Mouse (Mus musculus): ENCODE data around the gene Mrpl38.

The Mrpl38 gene

GRCm38 (mm10) chr11:116111611-116112203 lies 27.0 kb downstream of the Mrpl38 start:
- DNase-seq (ENCODE audit: low read depth, low spot score): no peak

- DNase-seq (ENCODE audit: low read depth, low spot score): no peak
These were observed 27.6 kb downstream of the Mrpl38 start for GRCm38 (mm10) chr11:116111067-116111466.

- DNase-seq (ENCODE audit: low read depth, low spot score): no peak
These were observed 28.1 kb downstream of the Mrpl38 start for GRCm38 (mm10) chr11:116110540-116110939.

GRCm38 (mm10) chr11:116110131-116110530 lies 28.5 kb downstream of the Mrpl38 start:
- DNase-seq (ENCODE audit: low read depth, low spot score): no peak

GRCm38 (mm10) chr11:116109441-116110081 lies 29.1 kb downstream of the Mrpl38 start:
- DNase-seq (ENCODE audit: low read depth, low spot score): no peak

- DNase-seq (ENCODE audit: low read depth, low spot score): no peak
These were observed 30.1 kb downstream of the Mrpl38 start for GRCm38 (mm10) chr11:116108464-116109137.

- no peak for DNase-seq (ENCODE audit: low read depth, low spot score)
These were observed 30.8 kb downstream of the Mrpl38 start for GRCm38 (mm10) chr11:116107777-116108285.

- no peak for DNase-seq (ENCODE audit: low read depth, low spot score)
These were observed 31.5 kb downstream of the Mrpl38 start for GRCm38 (mm10) chr11:116106963-116107776.

GRCm38 (mm10) chr11:116106154-116106962 lies 32.3 kb downstream of the Mrpl38 start:
- no peak for DNase-seq (ENCODE audit: low read depth, low spot score)

GRCm38 (mm10) chr11:116105065-116105464 lies 33.6 kb downstream of the Mrpl38 start:
- DNase-seq (ENCODE audit: low read depth, low spot score): no peak

- DNase-seq (ENCODE audit: low read depth, low spot score): no peak
These were observed 34.5 kb downstream of the Mrpl38 start for GRCm38 (mm10) chr11:116104006-116104646.

GRCm38 (mm10) chr11:116103572-116103971 lies 35.1 kb downstream of the Mrpl38 start:
- no peak for DNase-seq (ENCODE audit: low read depth, low spot score)

- DNase-seq (ENCODE audit: low read depth, low spot score): no peak
These were observed 36.2 kb downstream of the Mrpl38 start for GRCm38 (mm10) chr11:116102472-116102871.

GRCm38 (mm10) chr11:116101931-116102381 lies 36.7 kb downstream of the Mrpl38 start:
- DNase-seq (ENCODE audit: low read depth, low spot score): no peak

GRCm38 (mm10) chr11:116100839-116101238 lies 37.8 kb downstream of the Mrpl38 start:
- DNase-seq (ENCODE audit: low read depth, low spot score): no peak

GRCm38 (mm10) chr11:116100385-116100784 lies 38.3 kb downstream of the Mrpl38 start:
- no peak for DNase-seq (ENCODE audit: low read depth, low spot score)

GRCm38 (mm10) chr11:116099462-116099861 lies 39.2 kb downstream of the Mrpl38 start:
- DNase-seq (ENCODE audit: low read depth, low spot score): no peak

- DNase-seq (ENCODE audit: low read depth, low spot score): no peak
These were observed 39.8 kb downstream of the Mrpl38 start for GRCm38 (mm10) chr11:116098711-116099460.

- DNase-seq (ENCODE audit: low read depth, low spot score): no peak
These were observed 42.2 kb downstream of the Mrpl38 start for GRCm38 (mm10) chr11:116096213-116097108.

Measured in retina, postnatal 7 days (tissue).